Mouse (Mus musculus): ENCODE measurements at regions not wholly inside any gene's neighbourhood (a gene's known extent, or its start where the extent isn't known, plus 50 kb on each side); places are given as distances from the start of the nearest gene placed in this dataset.

DNA sequence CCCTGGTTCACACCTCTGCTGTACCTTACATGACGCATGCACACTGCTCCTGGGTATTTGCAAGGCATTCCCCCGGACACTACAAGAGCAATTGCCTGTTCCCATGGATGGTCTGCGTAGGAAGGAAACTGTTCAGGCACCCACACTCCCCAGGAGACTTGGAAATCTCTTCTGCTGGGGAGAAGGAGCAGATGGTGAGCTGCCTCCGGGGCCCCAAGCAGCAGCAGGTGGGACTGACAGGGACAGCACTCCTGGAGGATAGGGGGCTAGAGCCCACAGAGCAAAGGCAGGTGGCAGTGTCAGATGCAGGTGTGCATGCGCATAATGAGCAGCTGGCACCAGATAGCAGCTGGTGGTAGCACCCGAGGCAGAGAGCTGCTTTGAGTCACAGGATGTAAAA is 72.5 kb upstream of the Hs6st1 start:
- ATAC-seq (ENCODE audit: low FRiP score) = no peak
- 75% methylated on average over 6 of the region's 6 CpGs for WGBS
- no peak overlapping the region for H3K4me3 ChIP-seq
- H3K27me3 ChIP-seq = no peaks in the 10 kb centered on the region
- H3K9ac ChIP-seq = no peak overlapping the region
- no peak overlapping the region for H3K4me2 ChIP-seq (replicated peaks)
- 0 out of 2 replicates have a peak, but pooled peaks cover 3% of the 10 kb centered on the region for H3K9me3 ChIP-seq (replicated peaks)
- H3K27ac ChIP-seq = no peak overlapping the region
- no peaks in the 10 kb centered on the region for H3K36me3 ChIP-seq
- 0 out of 2 replicates have a peak, but pooled peaks cover 3% of the 10 kb centered on the region for H3K4me1 ChIP-seq

DNA sequence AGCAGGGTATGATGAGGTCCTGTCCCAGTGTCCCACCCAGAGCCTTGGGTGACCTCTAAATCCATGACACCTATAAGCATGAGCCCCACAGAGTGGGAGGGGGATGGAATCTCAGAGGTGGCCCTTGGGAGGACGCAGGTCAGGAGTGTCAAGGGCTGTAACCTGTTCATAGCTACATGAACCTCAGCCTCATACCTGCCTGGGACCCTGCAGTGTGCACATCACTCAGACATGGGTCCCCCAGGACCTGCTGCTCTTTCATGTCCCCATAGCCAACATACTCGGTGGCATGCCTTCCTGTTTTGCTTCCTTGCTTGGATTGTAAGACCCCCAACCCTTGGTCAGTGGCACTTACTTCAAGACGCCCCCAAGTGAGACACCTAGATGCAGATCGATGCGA is 66.9 kb upstream of the Hs6st1 start:
- H3K4me1 ChIP-seq = peaks cover 21% of the 10 kb centered on the region; the same call in 1 of the 2 replicates

GRCm38 (mm10) chr1:36001821-36002220 is 66.4 kb upstream of the Hs6st1 start:
- 90% methylated on average over 1 of the region's 1 CpGs for WGBS
- Histone ChIP-seq H3K9ac (no peak overlapping the region), H3K4me1 (peaks cover 21% of the 10 kb centered on the region; the same call in 1 of the 2 replicates), H3K4me2 (replicated peaks) (no peak overlapping the region), H3K27me3 (no peaks in the 10 kb centered on the region), H3K4me3 (no peak overlapping the region), H3K27ac (no peak overlapping the region), H3K36me3 (no peaks in the 10 kb centered on the region), H3K9me3 (replicated peaks) (no peaks in the 10 kb centered on the region)
- no peak for ATAC-seq (ENCODE audit: low FRiP score)

More for the DNA sequence above, 66.9 kb upstream of the Hs6st1 start:
- 87% methylated on average over 5 of the region's 5 CpGs for WGBS
- no peak for ATAC-seq (ENCODE audit: low FRiP score)
- Histone ChIP-seq H3K27ac (no peak overlapping the region), H3K36me3 (no peaks in the 10 kb centered on the region), H3K4me3 (no peak overlapping the region), H3K27me3 (no peaks in the 10 kb centered on the region), H3K9ac (no peak overlapping the region), H3K4me2 (replicated peaks) (no peak overlapping the region), H3K9me3 (replicated peaks) (no peaks in the 10 kb centered on the region)

DNA sequence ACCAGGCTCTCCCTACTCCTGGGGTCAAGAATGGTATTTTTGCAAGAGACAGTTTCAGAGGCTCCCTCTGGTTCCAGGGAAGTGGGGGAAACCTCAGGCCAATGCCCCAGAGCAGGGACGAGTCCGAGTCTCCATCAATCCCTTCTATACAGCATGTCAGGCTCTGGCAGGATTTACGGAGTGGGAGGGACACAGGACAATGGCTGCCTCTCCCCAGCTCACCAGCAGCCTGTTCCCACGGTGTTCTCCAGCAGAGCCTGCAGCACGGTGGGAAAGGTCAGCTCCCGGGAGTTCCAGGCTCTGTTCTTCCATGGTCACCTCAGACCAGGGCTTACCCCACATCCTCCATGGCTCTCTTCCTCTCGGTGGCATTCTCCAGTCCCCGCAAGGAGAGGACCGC is 64.6 kb upstream of the Hs6st1 start:
- ATAC-seq (ENCODE audit: low FRiP score) = peak; percentile 70
- H3K27me3 ChIP-seq = no peaks in the 10 kb centered on the region
- 0 out of 2 replicates have a peak overlapping the region, but pooled peaks have one; percentile 45 for H3K27ac ChIP-seq

GRCm38 (mm10) chr1:36008598-36008997 is 59.6 kb upstream of the Hs6st1 start:
- Histone ChIP-seq H3K27ac (no peak overlapping the region), H3K36me3 (no peaks in the 10 kb centered on the region), H3K4me1 (peaks cover 14% of the 10 kb centered on the region; the same call in 1 of the 2 replicates), H3K4me3 (no peak overlapping the region), H3K9me3 (replicated peaks) (no peaks in the 10 kb centered on the region), H3K4me2 (replicated peaks) (no peak overlapping the region), H3K27me3 (no peaks in the 10 kb centered on the region), H3K9ac (no peak overlapping the region)
- 83% methylated on average over 6 of the region's 6 CpGs for WGBS
- ATAC-seq (ENCODE audit: low FRiP score) = no peak

More for the DNA sequence above, 64.6 kb upstream of the Hs6st1 start:
- no peaks in the 10 kb centered on the region for H3K36me3 ChIP-seq
- H3K9me3 ChIP-seq (replicated peaks) = no peaks in the 10 kb centered on the region
- no peak overlapping the region for H3K4me2 ChIP-seq (replicated peaks)
- peaks cover 24% of the 10 kb centered on the region; the same call in 1 of the 2 replicates for H3K4me1 ChIP-seq
- 15% methylated on average over 9 of the region's 9 CpGs for WGBS
- no peak overlapping the region for H3K9ac ChIP-seq
- no peak overlapping the region for H3K4me3 ChIP-seq

DNA sequence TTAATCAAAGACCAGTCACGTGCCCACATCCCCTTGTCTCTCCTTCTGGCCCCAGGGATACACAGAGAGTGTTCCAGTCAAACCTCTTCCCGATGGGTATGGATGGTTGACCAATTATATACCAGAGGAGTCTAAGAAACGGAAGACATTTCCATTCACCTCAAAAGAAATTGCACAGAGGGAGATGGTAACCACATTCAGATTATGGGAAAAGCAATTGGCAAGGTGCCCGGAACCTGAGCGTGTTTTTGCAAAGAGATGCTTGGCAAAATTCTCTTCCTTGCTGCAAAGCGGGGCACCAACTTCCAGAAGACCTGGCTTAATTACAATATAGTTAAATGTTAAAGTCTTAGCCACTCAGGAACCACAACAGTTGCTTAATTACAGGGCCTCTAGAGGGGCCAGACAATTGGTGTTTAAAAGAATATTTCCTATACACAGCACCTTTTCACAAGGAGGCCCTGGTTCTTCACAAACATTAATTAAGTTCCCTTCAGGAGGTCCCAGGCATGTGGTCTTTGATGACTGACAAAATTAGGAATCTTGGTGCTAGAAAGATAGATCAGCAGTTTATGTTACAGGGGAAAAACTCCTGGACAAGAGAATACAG is 59.1 kb upstream of the Hs6st1 start:
- no peak for ATAC-seq (ENCODE audit: low FRiP score)

GRCm38 (mm10) chr1:36010151-36010550 is 58.0 kb upstream of the Hs6st1 start:
- Histone ChIP-seq H3K4me3 (no peak overlapping the region), H3K9me3 (replicated peaks) (no peaks in the 10 kb centered on the region), H3K27ac (no peak overlapping the region), H3K27me3 (no peaks in the 10 kb centered on the region), H3K9ac (no peak overlapping the region), H3K36me3 (no peaks in the 10 kb centered on the region), H3K4me1 (0 out of 2 replicates have a peak, but pooled peaks cover 4% of the 10 kb centered on the region), H3K4me2 (replicated peaks) (no peak overlapping the region)
- whole genome bisulfite sequencing = 89% methylated on average over 7 of the region's 7 CpGs
- ATAC-seq (ENCODE audit: low FRiP score) = no peak

More for the DNA sequence above, 59.1 kb upstream of the Hs6st1 start:
- H3K27me3 ChIP-seq = no peaks in the 10 kb centered on the region
- no peak overlapping the region for H3K4me2 ChIP-seq (replicated peaks)
- no peak overlapping the region for H3K27ac ChIP-seq
- no peak overlapping the region for H3K9ac ChIP-seq
- 78% methylated on average over 6 of the region's 6 CpGs for WGBS
- no peaks in the 10 kb centered on the region for H3K9me3 ChIP-seq (replicated peaks)
- H3K4me1 ChIP-seq = peaks cover 10% of the 10 kb centered on the region; the same call in 1 of the 2 replicates
- H3K4me3 ChIP-seq = no peak overlapping the region
- H3K36me3 ChIP-seq = no peaks in the 10 kb centered on the region

- H3K9me3 ChIP-seq (replicated peaks) = no peaks in the 10 kb centered on the region
- H3K4me1 ChIP-seq = 0 out of 2 replicates have a peak, but pooled peaks cover 4% of the 10 kb centered on the region
- no peak overlapping the region for H3K27ac ChIP-seq
- H3K4me2 ChIP-seq (replicated peaks) = no peak overlapping the region
- H3K9ac ChIP-seq = no peak overlapping the region
- H3K27me3 ChIP-seq = no peaks in the 10 kb centered on the region
- no peaks in the 10 kb centered on the region for H3K36me3 ChIP-seq
- ATAC-seq (ENCODE audit: low FRiP score) = no peak
- H3K4me3 ChIP-seq = no peak overlapping the region
- 86% methylated on average over 12 of the region's 12 CpGs for WGBS
Observed at GRCm38 (mm10) chr1:36010834-36011233, 57.4 kb upstream of the Hs6st1 start.

DNA sequence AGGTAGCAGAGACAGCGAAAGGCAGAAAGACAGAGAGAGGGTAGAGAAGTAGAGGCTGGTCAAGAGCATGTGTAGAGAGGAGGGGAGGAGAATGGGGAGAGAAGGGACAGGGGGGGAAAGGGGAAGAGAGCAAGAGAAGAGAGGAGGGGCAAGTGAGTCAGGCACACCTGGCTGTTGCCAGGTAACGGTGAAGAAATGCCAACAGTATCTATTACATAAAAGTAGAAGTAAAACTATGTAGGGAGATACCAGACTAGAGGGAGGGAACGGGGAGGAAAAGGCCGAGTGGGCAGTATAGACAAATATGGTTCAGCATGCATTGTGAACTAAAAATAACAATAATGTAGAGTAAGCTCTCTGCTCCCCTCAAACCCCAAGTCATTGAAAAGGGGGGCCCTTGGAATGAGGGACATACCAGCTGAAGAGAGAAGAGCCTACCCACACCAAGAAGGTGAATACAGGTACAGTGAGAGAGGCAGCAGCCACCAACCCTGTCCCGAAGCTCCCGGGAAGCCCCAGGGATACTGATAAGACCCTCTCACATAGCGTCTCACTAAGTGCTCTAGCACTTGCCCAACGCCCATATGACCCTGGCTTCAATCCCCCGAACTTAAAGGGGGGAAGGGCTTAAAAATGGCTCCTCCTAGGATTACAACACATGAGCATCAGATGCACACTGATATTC is 56.0 kb upstream of the Hs6st1 start:
- no peak overlapping the region for H3K4me3 ChIP-seq
- H3K27ac ChIP-seq = no peak overlapping the region
- no peak overlapping the region for H3K9ac ChIP-seq
- H3K4me1 ChIP-seq = peaks cover 11% of the 10 kb centered on the region
- WGBS = 85% methylated on average over 9 of the region's 9 CpGs
- no peaks in the 10 kb centered on the region for H3K9me3 ChIP-seq (replicated peaks)
- H3K36me3 ChIP-seq = no peaks in the 10 kb centered on the region
- no peaks in the 10 kb centered on the region for H3K27me3 ChIP-seq
- H3K4me2 ChIP-seq (replicated peaks) = no peak overlapping the region
- ATAC-seq (ENCODE audit: low FRiP score) = no peak

GRCm38 (mm10) chr1:36013823-36014341 is 54.3 kb upstream of the Hs6st1 start:
- no peaks in the 10 kb centered on the region for H3K36me3 ChIP-seq
- no peaks in the 10 kb centered on the region for H3K27me3 ChIP-seq
- no peak overlapping the region for H3K4me3 ChIP-seq
- H3K9me3 ChIP-seq (replicated peaks) = no peaks in the 10 kb centered on the region
- H3K9ac ChIP-seq = no peak overlapping the region
- no peak for ATAC-seq (ENCODE audit: low FRiP score)
- H3K4me1 ChIP-seq = peaks cover 13% of the 10 kb centered on the region
- no peak overlapping the region for H3K4me2 ChIP-seq (replicated peaks)
- WGBS = 26% methylated on average over 11 of the region's 11 CpGs
- H3K27ac ChIP-seq = no peak overlapping the region

DNA sequence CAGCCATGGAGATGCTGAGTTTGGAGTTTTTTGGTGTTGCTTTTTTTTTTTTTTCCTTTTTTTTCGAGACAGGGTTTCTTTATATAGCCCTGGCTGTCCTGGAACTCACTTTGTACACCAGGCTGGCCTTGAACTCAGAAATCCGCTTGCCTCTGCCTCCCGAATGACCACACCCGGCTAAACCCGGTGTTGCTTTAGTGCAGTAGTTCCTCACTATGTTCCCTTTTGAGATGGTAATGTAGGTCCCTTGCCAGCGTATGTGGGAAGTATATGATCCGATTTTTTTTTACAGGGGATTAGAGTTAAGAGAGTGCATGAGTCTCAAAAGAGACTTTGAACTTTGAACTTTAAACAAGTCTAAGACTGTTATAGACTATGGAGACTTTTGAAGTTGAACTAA is 53.8 kb upstream of the Hs6st1 start:
- H3K27ac ChIP-seq = no peak overlapping the region
- H3K4me3 ChIP-seq = no peak overlapping the region
- H3K4me2 ChIP-seq (replicated peaks) = no peak overlapping the region
- 71% methylated on average over 7 of the region's 7 CpGs for WGBS
- no peaks in the 10 kb centered on the region for H3K27me3 ChIP-seq
- H3K9ac ChIP-seq = no peak overlapping the region
- peaks cover 13% of the 10 kb centered on the region for H3K4me1 ChIP-seq
- H3K9me3 ChIP-seq (replicated peaks) = no peaks in the 10 kb centered on the region; the same call in 1 of the 2 replicates
- H3K36me3 ChIP-seq = no peaks in the 10 kb centered on the region
- no peak for ATAC-seq (ENCODE audit: low FRiP score)

DNA sequence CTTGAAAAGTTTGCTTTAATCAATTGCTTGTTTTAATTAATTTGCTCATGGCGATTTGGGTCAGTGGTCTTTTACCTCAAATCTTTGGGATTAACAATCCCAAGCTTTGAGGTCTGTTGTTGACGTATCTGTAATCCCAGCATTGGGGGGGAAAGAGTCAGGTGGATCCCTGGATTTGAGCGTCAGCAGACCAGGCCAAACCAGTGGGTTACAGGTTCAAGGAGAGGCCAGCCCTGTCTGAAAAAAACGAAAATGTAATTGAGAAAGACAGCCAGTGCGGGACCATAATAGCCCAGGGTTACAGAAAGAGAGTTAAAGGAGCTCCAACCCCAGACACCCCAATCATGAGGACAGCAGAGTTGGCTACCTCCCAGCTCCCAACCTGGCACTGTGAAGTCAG is 53.0 kb upstream of the Hs6st1 start:
- no peak for ATAC-seq (ENCODE audit: low FRiP score)
- Histone ChIP-seq H3K4me1 (peaks cover 13% of the 10 kb centered on the region), H3K4me3 (no peak overlapping the region), H3K36me3 (no peaks in the 10 kb centered on the region), H3K9ac (no peak overlapping the region), H3K27me3 (no peaks in the 10 kb centered on the region), H3K27ac (no peak overlapping the region), H3K9me3 (replicated peaks) (no peaks in the 10 kb centered on the region; the same call in 1 of the 2 replicates), H3K4me2 (replicated peaks) (no peak overlapping the region)
- WGBS = 86% methylated on average over 5 of the region's 5 CpGs

Measured in hindbrain, embryonic 12.5 days (tissue).